Mouse (Mus musculus) T-helper 2 cell (primary cell): ENCODE data around the gene Camk1g.

ENCODE experiments used
- in situ Hi-C: fragments of 300-600 bp; cut with MboI, MseI; formaldehyde crosslinking; loops from one replicate; pipeline ENCODE4 v1.15.1; 2025; ENCODE audit warnings: high pct_unique_total_duplicates

The Camk1g gene

DNA sequence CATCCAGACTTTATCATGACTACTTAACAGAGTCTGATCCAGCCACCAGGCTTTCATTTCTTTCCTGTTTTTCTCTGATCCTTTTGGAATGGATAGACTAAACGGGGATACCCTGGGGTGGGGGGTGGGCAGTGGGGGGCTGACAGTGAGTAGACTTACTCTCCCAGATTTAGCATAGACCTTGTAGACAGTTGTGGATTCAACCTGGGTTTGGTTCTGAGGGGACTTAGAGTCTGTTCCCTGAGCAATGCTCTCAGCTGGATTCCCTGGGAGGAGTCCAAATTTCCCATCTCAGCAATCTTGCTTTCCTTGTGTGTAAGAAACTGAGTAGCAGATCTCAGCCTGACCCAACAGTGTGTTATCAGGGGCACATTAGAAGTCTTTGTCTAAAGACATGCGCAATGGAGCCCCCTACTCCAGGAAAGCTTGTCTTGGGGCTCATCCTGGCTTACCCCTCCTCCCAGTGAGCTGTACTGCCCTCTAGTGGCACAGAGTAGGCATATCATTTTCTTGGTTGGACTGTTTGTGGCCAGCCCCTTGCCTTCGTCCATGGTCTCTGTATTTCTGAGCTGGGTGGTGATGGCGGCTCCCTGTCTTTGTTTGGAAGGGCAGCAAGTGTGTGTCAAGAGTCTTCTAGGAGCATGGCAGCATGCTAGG is 6.5 kb upstream of the Camk1g start:
- in situ Hi-C loops, result no loop called here

DNA sequence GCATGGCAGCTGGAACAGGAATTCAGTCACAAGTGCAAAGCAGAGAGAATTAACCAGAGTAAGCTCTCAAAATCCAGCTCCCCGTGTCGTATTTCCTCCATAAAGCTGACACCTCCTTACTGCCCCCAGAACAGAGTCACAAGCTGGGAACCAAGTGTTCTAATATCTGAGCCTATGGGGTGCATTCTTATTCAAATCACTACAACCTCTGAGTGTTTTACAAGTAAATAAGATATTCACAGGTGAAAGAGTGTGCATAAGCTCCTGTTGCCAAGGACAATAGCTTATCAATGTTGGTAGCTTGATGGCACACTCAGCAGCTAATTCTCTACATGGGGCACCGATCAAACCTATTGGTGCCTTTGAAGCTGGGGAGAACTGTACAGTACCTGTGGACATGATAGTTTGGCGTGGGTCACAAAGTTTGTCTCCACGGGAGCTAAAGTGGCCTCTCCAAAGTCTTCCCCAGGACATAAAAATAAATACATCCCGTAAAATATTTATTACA is 3.9 kb upstream of the Camk1g start:
- in situ Hi-C loops, result no loop called here

DNA sequence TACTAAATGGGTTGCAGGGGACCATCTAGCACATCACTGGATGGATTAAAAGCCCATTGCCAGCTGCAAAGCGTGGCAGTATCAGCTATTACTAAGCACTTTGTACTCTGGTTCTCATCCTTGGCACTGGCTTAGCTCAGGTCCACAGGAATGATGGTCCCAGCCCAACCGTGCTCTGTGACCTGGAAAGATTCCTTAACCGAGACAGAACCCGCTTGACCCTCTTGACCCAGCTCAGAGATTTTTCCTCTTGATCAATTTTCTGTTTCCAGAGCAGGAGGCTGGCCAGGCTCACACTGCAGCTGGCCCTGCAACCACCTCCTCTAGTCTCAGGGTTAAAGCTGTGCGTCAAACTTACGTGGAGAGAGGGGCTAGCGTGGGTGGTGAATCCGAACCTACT is 1.0 kb downstream of the Camk1g start:
- in situ Hi-C loops, result no loop called here

DNA sequence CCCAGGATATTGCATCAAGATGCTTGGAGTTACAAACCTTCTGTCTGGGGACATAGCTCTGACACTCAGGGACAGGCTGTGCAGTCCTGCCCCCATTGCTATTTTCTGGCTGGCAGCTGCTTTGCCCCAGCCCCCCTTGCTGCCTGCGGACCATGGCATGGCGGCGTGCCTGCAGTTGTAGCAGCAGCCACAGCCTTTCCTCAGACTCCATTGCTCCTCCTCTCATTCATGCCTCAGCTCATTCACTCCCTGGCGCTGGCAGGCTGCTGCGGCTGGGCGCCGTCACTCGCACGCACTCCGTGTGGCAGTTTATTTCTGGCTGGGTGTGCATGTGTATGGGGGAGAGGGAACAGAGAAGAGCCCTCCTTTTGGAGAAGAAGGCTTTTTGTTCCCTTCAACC is 2.0 kb downstream of the Camk1g start:
- in situ Hi-C loops, result no loop called here

DNA sequence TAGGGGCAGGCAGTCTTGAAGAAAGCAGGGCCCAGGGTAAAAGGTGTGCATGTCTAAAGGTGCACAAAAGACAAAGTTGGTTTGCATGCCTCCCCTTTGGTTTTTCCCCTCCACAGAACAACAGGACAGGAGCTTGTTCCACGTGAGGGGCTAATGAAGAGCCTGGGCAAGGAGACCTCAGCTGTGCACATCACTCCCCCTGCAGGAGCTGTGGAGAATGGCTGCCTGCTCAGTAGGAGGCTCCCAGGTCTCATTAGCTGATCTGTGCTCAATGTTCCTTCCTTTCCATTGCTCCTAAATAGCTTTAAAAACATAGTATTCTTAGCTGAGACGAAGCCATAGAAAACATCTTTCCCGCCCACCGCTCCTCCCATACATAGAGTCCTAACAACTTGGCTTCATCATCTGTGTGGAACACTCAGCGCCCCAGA is 6.3 kb downstream of the Camk1g start:
- in situ Hi-C loops, result no loop called here

DNA sequence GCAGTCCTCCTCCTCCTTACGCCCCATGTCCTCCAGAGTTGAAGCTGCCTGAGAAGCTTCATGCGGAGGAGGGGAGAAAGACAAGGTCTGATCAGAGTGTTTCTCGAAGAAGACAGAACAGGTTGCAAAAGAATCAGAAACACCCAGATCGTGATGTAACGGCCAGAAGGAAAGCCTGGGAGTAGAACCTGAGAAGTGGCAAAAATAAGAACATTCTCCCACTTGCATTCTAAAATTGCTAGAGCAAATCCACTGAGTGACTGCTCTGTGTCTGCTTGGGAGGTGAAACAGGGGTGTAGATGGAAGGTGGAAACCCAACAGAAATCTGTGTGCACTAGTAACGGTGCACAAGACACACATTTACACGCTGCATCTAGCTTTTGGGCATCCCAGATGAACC is 8.0 kb downstream of the Camk1g start:
- in situ Hi-C loops, result no loop called here

DNA sequence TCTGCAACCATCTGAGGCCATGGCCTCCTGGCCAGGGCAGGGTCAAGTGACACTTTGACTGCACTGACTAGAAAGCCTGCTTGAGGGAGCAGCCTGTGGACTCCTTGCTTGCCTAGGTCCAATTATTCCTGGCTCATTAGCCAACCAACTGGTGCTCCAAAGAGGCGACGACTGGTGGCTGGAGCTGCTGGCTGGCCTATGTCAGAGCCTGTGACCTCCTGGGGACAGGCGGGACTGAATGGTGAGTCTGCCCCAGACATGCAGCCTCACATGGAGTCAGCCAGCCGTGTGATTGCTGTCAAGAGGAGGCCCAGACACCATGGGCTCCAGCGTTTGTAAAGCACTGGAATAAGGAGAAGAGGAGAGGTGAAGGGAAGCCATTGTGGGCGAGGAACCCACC is 8.9 kb downstream of the Camk1g start:
- in situ Hi-C loops, result no loop called here

DNA sequence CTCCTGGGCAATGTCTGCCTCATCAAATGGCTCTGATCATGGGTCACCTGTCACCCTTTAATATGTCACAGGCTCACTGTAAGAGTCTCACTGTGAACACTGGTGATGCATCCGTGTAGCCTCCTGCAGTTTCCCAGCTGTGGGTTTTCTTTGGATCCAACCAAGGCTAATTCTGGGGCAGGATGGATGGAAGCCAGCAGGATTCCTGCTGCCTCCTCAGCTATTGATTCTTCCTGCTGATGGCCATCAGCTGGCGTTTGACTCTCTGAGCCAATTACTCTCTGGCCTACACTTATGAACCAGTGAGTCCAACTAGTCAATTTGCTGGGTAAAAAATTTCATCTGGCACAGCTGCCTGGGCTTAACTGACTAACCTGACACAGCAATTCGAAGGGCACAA is 10.9 kb downstream of the Camk1g start:
- in situ Hi-C loops, result no loop called here

DNA sequence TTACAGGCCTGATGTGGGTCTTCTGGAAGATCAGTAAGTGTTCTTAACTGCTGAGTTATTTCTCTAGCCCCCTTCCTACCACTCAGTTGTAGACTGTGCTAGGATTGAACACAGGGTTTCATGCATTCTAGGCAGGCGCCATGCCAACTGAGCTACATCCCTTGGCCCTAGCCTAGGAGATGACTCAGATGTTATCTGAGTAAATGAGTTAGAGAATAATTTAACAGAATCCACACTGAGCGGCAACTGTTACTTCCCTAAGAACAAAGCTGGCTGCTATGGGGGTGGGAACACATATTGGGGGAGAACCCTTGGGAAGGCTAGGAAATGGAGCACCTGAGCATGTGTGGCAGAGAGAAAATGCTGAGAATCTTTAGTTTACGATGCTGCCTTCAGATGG is 18.5 kb downstream of the Camk1g start:
- in situ Hi-C loops, result no loop called here

DNA sequence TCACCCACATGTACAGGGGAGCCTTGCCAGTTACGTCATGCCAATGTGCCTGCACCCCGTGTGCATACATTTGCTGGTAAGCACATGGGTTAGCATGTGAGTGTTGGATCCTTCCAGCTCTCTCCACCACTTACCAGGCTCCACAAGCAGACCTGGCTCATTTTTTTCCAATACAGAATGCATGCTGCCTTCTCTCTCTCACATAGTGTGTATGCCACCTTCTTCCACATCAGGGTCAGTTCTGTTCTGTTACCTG is 19.6 kb downstream of the Camk1g start:
- in situ Hi-C loops, result no loop called here

DNA sequence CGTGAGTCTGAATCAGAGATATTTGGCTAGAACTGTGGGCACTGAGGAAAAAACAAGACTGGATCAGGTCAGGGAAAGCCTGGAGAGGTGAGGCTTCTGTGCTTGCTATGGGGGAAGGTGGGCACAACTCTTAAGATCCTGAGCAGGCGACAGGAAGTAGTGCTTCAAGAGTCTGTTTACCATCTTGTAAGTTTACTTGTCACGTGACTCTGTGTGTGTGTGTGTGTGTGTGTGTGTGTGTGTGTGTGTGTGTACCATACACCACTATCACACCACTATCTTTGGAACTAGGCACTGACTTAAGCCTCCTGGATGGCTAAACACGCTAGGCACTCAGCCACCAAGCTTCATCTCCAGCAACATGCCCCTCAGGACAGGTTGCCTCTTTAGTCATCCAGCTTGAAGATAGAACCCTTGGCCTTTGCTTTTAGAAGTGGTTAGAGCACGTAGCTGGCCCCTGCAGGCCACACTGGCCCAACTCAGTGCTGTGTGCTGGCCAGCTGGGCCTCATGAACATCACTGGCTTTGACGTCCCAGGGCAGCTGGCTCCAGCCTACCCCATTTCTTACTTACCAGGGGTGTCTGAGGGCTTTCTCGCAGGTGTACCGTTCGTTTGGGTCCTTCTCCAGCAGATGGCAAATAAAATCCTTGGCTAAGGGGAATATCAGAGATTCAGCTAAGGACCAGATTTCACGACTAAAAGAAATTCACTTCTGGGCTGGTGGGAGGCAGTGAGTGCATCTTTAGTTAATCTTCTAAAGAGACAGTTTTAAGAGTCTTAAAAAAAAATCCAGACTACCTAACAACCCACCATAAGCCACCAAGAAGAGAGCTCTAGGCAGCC is 20.2 kb downstream of the Camk1g start:
- in situ Hi-C loops, result no loop called here

DNA sequence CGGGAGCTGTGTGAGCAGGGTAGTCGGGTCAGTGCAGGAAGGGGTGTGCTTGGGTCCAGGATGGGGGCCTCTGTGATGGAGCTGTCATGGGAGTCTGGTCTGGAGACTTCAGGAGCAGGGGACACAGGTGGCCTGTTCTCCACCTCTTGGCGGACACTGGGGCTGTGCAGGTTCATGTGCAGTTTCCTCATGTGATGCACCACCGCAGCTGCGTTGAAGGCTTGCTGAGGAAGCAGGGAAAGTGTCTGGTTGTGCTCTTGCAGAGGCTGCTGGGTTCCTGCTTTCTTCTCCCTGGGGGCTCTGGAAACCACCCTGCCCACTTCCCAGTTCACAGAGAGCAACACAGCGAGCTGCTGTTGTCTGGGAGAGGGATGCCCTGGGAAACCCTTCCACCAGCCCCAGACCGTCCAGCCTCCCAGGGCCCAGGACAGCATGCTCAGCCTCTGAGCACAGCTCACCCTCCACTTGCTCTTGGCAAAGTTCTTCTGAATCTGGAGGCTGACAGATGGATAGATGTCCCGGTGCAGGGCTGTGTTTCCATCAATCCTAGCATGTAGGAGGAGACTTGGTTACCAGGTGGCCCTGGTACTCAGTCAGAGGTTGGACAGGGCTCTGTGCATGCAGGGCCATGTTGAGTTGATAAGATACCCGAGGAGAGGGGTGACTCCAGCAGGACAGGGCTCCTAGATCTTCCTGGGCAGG is 21.7 kb downstream of the Camk1g start:
- in situ Hi-C loops, result no loop called here

DNA sequence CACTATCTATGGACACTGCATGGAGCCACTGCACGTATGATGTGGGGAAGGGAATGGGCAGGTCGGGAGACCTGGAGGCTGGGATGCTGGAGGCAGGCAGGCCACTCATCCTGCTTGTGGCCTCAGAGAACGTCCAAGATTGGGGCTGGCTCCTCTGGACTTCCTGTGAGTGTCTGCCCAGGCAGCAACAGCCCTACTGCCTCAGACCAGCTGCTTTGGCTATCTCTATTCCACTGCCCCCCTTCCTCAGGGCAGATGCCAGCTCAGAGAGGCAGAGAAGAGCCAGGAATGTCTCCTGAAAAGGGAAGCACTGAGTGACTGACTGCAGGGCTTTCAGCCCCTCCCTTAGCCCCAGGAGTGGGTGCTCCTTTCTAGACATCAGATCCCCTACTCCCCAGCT is 23.2 kb downstream of the Camk1g start:
- in situ Hi-C loops, result no loop called here

DNA sequence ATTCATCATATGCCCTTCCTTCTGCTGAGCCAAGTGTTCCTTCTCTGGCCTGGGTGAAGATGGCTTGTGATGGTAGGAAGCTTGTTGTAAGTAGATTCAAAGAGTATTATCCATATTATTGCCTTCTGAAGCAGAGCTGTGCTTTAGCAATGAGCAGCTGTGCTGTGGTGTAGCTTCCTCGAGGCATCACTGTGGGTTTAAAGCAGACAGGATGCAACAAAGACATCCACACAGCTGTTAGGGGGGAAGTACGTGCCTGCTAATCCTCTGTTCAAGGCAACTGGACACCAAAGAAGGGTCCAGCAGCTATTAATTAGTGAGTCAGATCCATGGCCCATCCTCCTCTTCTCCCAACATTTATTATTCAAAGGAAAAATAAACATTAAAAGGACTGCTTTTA is 25.1 kb downstream of the Camk1g start:
- in situ Hi-C loops, result no loop called here

DNA sequence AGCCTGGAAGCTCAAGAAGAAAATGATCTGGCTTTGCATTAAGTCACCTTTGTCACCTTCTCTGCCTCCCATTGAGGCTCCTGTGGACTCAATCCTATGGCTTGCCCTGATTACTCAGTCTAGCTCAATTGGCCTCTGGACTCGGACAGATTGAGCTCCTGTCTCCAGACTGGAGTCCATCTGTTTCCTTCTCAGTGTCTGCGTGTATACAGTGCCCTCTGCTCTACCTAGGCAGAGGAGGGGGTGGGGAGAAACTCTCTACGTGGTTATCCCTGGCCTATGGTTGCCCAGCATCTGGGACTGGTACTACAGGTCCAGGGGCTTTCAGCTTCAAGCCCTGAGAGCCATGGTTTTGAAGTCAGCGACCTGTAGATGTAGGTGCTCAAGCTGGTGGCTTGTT is 26.2 kb downstream of the Camk1g start:
- in situ Hi-C loops, result no loop called here

DNA sequence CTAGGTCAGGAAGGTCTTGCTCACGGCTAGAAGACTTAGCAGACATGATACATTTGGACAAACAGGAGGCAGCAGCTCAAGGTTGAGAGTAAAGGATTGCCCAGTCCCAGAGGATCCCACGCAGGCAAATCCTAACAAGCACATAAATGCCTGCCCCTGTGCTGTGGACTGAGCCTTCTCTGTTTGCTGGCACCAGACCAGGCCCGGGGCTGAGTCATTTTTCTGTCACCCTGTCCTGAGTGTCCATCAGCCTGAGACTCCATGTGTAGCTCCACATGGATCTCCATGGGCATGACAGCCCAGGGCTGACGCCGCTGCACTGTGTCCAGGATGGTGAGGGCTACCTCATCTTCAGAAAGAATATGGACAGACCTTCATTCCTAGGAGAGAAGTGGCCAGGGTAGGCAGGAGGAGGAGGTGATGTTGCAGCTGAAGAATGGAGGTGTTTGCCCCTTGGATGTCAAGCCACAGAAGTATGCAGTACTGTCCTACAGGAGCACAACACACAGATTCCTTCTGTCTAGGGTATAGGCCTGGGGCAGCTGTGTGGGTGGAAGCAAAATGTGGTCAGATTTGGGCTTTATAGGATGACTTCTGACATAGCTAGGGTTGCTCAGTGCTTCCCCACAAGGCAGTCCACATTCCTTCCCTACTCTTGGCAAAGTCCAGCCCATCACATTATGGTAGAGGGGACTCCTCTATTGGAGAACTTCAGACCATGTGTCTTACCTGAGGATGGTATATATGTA is 27.7 kb downstream of the Camk1g start:
- in situ Hi-C loops, result no loop called here

DNA sequence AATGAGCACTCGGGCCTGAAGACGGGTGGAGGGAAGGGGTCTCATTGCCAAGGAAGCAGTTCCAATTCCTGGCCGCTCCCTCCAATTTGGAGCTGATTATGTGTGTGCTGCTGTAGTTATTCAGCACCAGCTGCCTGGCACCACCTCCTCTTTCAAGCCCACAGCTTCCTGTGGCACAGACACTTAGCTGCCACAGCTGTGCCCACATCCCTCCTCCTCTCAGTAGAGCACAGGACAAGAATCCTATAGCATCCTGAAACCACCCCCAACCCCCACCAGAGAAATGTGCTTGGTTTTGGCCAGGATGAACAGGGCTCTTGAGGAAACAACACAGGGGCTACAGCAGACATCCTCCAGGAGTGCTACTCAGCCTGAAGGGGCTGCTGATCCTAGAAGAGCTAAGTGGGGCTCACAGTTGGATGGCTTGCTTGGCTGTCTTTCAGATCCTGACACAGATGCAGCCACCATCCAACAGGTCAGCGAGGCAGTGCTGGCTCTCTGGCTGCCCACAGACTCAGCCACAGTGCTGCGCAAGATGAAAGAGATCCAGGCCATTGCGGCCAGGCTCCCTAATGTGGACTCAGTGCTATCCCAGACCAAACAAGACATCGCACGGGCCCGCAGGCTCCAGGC is 31.6 kb downstream of the Camk1g start:
- in situ Hi-C loops, result no loop called here

DNA sequence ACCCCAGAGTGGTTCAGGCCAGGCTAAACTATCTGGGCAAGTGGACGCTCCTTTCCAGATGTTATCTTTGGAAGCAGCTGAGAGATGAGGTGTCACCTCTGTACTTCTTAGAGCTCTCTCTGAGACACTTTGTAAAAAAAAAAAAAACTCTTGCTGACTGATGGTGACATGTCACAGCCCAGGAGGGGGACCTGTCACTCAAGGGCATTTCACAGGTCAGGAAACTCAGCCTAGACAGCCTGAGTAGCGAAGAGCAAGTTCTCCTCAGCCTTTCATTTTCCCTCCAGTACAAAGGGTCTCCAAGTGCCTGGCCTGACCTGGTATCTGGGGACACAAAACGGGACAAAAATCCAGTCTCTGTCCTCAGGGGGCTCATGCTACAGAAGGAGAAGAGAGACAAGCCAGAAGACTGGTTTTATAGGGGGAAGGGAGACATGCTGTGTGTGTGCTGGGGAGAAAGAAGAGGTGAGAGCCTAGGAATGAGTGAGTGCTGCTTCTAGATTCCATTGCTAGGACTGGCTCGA is 32.2 kb downstream of the Camk1g start:
- in situ Hi-C loops, result no loop called here

DNA sequence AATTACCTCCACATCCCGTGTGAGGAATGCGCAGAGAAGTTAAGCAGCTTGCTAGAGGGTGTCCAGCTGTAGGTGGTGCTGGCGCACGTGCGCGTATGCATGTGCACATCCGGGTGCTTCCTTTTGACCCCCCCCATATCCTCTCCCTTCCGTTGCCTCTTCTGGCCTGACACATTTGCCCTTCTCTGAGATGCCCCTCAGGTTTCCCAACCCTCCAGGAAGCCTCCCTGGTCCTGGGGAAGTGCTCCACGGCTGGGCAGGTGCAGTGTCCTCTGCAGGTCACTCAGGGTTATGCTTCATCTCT is 33.1 kb downstream of the Camk1g start:
- in situ Hi-C loops, result no loop called here

DNA sequence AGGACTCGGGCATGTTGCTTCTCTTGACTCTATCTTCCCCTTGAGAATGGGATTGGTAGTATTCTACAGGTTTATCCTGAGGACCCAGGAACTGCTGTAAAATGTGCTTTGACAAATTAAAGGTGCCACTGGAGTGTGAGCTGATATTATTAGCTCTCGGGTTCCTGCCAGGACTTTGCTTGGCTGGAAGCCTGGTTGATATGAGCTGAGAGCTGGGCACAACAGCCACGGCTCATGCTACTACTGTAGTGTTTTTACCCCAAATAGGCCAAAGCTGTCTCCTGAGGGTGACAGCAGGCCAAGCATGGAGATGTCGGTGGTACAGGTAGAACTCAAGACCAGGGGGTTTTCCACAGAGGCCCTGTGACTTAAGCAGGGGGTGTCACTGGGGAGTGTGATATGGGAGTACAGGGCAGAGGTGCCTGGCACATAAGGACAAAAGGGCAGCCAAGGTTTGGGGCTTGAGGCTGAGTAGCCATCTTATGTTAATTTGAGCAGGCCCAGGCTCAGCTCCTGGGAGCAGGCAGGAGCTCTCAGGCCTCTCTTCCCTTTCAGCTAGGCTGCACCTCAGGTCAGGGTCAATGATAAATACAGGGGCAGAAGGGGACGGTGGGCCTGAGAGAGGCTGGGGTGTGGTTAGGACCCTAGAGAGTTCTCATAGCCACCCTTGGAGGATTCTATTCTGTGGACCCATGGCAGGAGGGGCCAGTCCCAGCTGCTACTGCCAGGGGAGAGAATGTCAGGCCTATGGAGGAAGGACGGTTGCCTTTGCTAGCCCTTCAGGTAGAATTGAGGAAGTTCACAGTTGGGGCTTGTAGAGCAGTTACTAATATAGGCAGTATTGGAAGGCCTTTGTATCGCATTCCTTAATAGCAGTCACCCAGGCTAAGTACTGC is 33.7 kb downstream of the Camk1g start:
- in situ Hi-C loops, result no loop called here

DNA sequence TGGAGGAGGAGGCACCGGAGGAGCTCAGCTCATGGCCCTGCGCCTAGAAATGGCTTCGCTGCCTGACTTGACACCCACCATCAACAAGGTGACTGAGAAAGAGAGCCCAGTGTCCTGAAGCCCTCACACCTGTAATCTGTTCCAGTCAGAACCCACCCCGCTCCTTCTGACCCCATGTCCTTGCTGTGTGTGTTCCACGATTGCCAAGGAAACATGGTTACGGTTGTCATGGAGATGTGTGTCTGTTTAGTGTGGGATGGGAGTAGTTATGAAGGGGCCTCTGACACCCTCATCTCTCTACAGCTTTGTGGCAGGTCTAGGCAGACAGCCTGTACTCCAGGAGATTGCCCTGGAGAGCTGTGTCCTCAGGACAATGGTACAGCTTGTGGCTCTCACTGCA is 35.6 kb downstream of the Camk1g start:
- in situ Hi-C loops, result no loop called here
